Comparison of ENCODE assay signal across 8 mouse cellular contexts in the genomic region with DNA sequence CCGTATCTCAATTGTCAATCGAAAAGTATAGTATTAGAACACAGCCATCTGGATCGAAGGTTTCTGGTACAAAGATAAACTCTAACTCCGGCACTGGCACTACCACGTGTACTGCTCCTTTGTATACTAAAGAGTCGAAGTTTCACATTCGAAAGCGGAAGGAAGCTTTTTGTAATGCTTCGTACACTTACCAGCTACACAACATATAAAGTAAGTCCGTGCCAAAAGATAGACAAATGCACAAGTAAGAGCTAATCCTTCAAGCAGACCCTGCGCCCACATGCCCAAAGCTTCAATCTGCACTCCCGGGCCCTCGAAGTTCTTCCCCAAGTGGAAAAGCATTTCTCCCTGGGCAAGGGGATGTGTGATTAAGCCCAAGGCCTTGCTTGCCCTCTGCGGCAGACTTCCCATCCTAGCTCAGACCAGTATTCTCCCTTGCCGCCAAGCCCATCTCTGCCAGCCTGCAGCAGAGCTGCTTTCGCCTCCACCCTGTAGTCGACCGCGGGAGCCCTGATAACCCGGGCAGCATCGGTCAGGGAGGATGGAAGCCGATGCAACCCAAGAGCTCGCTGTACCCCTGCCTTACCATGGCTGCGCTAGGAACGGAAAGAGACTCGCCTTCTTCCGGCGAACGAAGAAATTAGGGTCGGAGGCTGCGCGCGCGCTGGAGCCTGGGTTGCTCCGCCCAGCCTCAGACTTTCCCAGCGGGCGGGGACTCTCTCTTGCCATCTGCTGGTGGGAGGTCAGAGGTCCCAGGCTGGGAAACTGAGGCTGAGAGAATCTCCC. TPM values are rescaled to one million over a fixed set of nuclear protein-coding genes. Genes with fewer than 3 reads are reported as not detected.
A peak's percentile ranks its signal among the peaks of the same experiment; 100 is the strongest.
DNase-seq lines count a peak whose midpoint lies in the region; ATAC-seq and TF ChIP-seq lines count a peak whose summit lies in the region.

A gene (minus strand): TSS at position 683 of the 786 bp plus-strand sequence.

- ATAC-seq in hindbrain, postnatal 0 days = peak; percentile 94

- peak within 1 kb of the TSS; percentile 74 for H3K27ac ChIP-seq in cortical plate, adult 2 months (ENCODE audit: insufficient read depth, low read length)
- peak within 1 kb of the TSS; percentile 77; the same call in 1 of the 2 replicates for H3K27ac ChIP-seq in hindbrain, postnatal 0 days
- H3K27ac ChIP-seq in left cerebral cortex, adult 2 months = peak within 1 kb of the TSS; percentile 76
- H3K27ac ChIP-seq in macrophage = peak within 1 kb of the TSS; percentile 59

- H3K4me2 ChIP-seq in hindbrain, postnatal 0 days (ENCODE audit: low read depth, low read length) = peak within 1 kb of the TSS; percentile 65

- TF ChIP-seq CTCF in cortical plate, adult 2 months (IDR thresholded peaks at IDR 0.05; ENCODE audit: extremely low read depth, insufficient read depth, low read length) = peak; percentile 36; the same call in 1 of the 2 replicates
- peak; percentile 71 for TF ChIP-seq CTCF in hindbrain, postnatal 0 days (IDR thresholded peaks at IDR 0.05; ENCODE audit: low read depth)
- TF ChIP-seq CTCF in left cerebral cortex, adult 2 months (IDR thresholded peaks at IDR 0.05) = peak; percentile 63

- peak within 1 kb of the TSS; percentile 81 for H3K4me3 ChIP-seq in cortical plate, adult 2 months (ENCODE audit: insufficient read depth, low read length)
- H3K4me3 ChIP-seq in hindbrain, postnatal 0 days (ENCODE audit: low read length) = peak within 1 kb of the TSS; percentile 50
- peak within 1 kb of the TSS; percentile 59 for H3K4me3 ChIP-seq in left cerebral cortex, adult 2 months
- H3K4me3 ChIP-seq in macrophage (ENCODE audit: inconsistent target) = peak within 1 kb of the TSS; percentile 47

- peaks cover 7% of the 10 kb centered on the region for H3K79me2 ChIP-seq in macrophage (ENCODE audit: inconsistent target)

- intact Hi-C loops in left cerebral cortex, adult 2 months (cut with DNase I) = loop anchor here (2.0 to 10.0 kb wide), 2 partner anchors 32 to 286 kb away; a partner anchor contains a TSS

- DNase-seq in adipocyte (ENCODE audit: low spot score) = peak; percentile 84
- DNase-seq in gastrocnemius, adult 8-10 months (ENCODE audit: low spot score in 2 of 2) = peak; percentile 38 to 64
- peak; percentile 88 for DNase-seq in hindbrain, postnatal 0 days (ENCODE audit: low spot score)
- peak; percentile 78 for DNase-seq in left cerebral cortex, adult 2 months (ENCODE audit: extremely low spot score in 1 of 2, low spot score in 2 of 2)
- DNase-seq in retina, postnatal 7 days (ENCODE audit: low read depth, low spot score) = peak; percentile 64
- DNase-seq in urinary bladder, adult 18-20 months (ENCODE audit: low spot score in 2 of 2) = peak; percentile 61 to 74

- TF ChIP-seq POLR2A in cortical plate, adult 2 months (IDR thresholded peaks at IDR 0.05; ENCODE audit: extremely low read depth, insufficient read depth, low read length) = peak; percentile 95

- no peaks in the 10 kb centered on the region for H3K36me3 ChIP-seq in hindbrain, postnatal 0 days (ENCODE audit: insufficient read depth, low read length)
- no peaks in the 10 kb centered on the region; the same call in 1 of the 2 replicates for H3K36me3 ChIP-seq in macrophage (ENCODE audit: inconsistent target)

- no peaks in the 10 kb centered on the region for H3K4me1 ChIP-seq in cortical plate, adult 2 months (ENCODE audit: control insufficient read depth, insufficient read depth, low read length)
- no peaks in the 10 kb centered on the region; the same call in 1 of the 2 replicates for H3K4me1 ChIP-seq in hindbrain, postnatal 0 days (ENCODE audit: insufficient read depth, low read length)

- H3K27me3 ChIP-seq in hindbrain, postnatal 0 days (ENCODE audit: insufficient read depth, low read length) = no peaks in the 10 kb centered on the region

- peak within 1 kb of the TSS; percentile 66 for H3K9ac ChIP-seq in hindbrain, postnatal 0 days (replicated peaks; ENCODE audit: low read length)

- no peaks in the 10 kb centered on the region for H3K9me3 ChIP-seq in hindbrain, postnatal 0 days (ENCODE audit: low read length)

- 28% methylated on average over 37 of the region's 37 CpGs for WGBS in hindbrain, postnatal 0 days
- 22% methylated on average over 29 of the region's 37 CpGs for WGBS in macrophage (ENCODE audit: missing documents)

RNA-seq across cellular contexts. Expression of the gene that starts here (rescaled TPM):
- 561 and 563 TPM in 2 replicates for polyA plus RNA-seq in cortical plate, adult 2 months (2012; rRNA removed)
- 100 to 1,000 TPM; 493 to 583 (median 542) TPM for total RNA-seq in gastrocnemius, adult 8-10 months (2022)
- total RNA-seq in hindbrain, postnatal 0 days (2014; rRNA removed) = 649 and 725 TPM in 2 replicates
- polyA plus RNA-seq in hindbrain, postnatal 0 days (2015; fragmentation: Nextera tagmentation; extraction: Ambion mirVana) = 376 and 394 TPM in 2 replicates
- 100 to 1,000 TPM; 350 to 451 TPM for total RNA-seq in left cerebral cortex, adult 2 months (2021)
- total RNA-seq in macrophage (2018; cell fraction: chromatin; rRNA removed) = 100 to 1,000 TPM in 1 of 26 experiments, 10 to 100 TPM in 25; 18.7 to 223 (median 40.0) TPM
- 1,000 to 10,000 TPM in 7 of 26 experiments, 100 to 1,000 TPM in 19; 462 to 1,075 (median 657) TPM for total RNA-seq in macrophage (2018; cell fraction: cytosol; rRNA removed)
- 100 to 1,000 TPM in 21 of 26 experiments, 10 to 100 TPM in 5; 80.1 to 211 (median 127) TPM for total RNA-seq in macrophage (2018; cell fraction: nucleus; rRNA removed)
- 633 to 1,240 TPM (median 1,052 TPM) in 3 replicates for polyA plus RNA-seq in macrophage (2018)

Comparison
In these comparisons a context has a peak if more than half of its experiments do, and no peak if none do; other contexts are left out.
1. Peak in every context shown above with its lines: DNase-seq, ATAC-seq, H3K4me3 ChIP-seq and H3K27ac ChIP-seq.